In genomic region chr11:19761694-19761976, GRCm38 (mm10) we compare ENCODE assay signal across 7 mouse cellular contexts.
DNase-seq lines count a peak whose midpoint lies in the region; ATAC-seq and TF ChIP-seq lines count a peak whose summit lies in the region.

No protein-coding gene starts in this region.

- TF ChIP-seq CTCF in kidney, adult 2 months (conservative IDR thresholded peaks at IDR 0.05; ENCODE audit: insufficient read depth, insufficient read length, low read depth, low read length), result no peak
- TF ChIP-seq CTCF in stomach, postnatal 0 days (IDR thresholded peaks at IDR 0.05; ENCODE audit: low read depth), result no peak

- TF ChIP-seq POLR2A in kidney, adult 2 months (IDR thresholded peaks at IDR 0.05; ENCODE audit: low read depth, low read length), result no peak

- H3K9ac ChIP-seq in kidney, embryonic 14.5 days (ENCODE audit: low read depth, low read length), result no peak overlapping the region
- 0 out of 2 replicates have a peak overlapping the region, but pooled peaks have one; percentile 10 for H3K9ac ChIP-seq in stomach, embryonic 16.5 days (ENCODE audit: low read length)
- no peak overlapping the region for H3K9ac ChIP-seq in stomach, postnatal 0 days (ENCODE audit: low read length)
- no peak overlapping the region for H3K9ac ChIP-seq in hindbrain, embryonic 16.5 days (ENCODE audit: low read depth, low read length)

- no peaks in the 10 kb centered on the region for H3K9me3 ChIP-seq in kidney, embryonic 14.5 days (ENCODE audit: control insufficient read depth, low read length)
- no peaks in the 10 kb centered on the region for H3K9me3 ChIP-seq in stomach, embryonic 16.5 days (replicated peaks; ENCODE audit: control insufficient read depth, low read length)
- no peaks in the 10 kb centered on the region for H3K9me3 ChIP-seq in stomach, postnatal 0 days (ENCODE audit: control insufficient read depth, low read length)
- H3K9me3 ChIP-seq in hindbrain, embryonic 16.5 days (ENCODE audit: control insufficient read depth, low read length), result no peaks in the 10 kb centered on the region

- no peaks in the 10 kb centered on the region for H3K27me3 ChIP-seq in kidney, adult 2 months (replicated peaks; ENCODE audit: control insufficient read depth, insufficient read depth, low read length)
- no peaks in the 10 kb centered on the region for H3K27me3 ChIP-seq in kidney, embryonic 14.5 days (ENCODE audit: control insufficient read depth, insufficient read depth, low read length)
- no peaks in the 10 kb centered on the region for H3K27me3 ChIP-seq in stomach, embryonic 16.5 days (ENCODE audit: control insufficient read depth, insufficient read depth, low read length)
- H3K27me3 ChIP-seq in stomach, postnatal 0 days (ENCODE audit: control insufficient read depth, insufficient read depth, low read length), result no peaks in the 10 kb centered on the region
- H3K27me3 ChIP-seq in hindbrain, embryonic 16.5 days (replicated peaks; ENCODE audit: control insufficient read depth, insufficient read depth, low read length), result no peaks in the 10 kb centered on the region

- no peak overlapping the region for H3K4me2 ChIP-seq in kidney, embryonic 14.5 days (replicated peaks; ENCODE audit: low read depth, low read length)
- H3K4me2 ChIP-seq in stomach, embryonic 16.5 days (ENCODE audit: low read depth, low read length), result no peak overlapping the region
- H3K4me2 ChIP-seq in stomach, postnatal 0 days (replicated peaks; ENCODE audit: low read depth), result no peak overlapping the region
- no peak overlapping the region for H3K4me2 ChIP-seq in hindbrain, embryonic 16.5 days (ENCODE audit: low read length)

- no peaks in the 10 kb centered on the region for H3K4me1 ChIP-seq in kidney, adult 2 months (ENCODE audit: control insufficient read depth, insufficient read depth, low read length)
- H3K4me1 ChIP-seq in kidney, embryonic 14.5 days (ENCODE audit: control insufficient read depth, insufficient read depth, low read length), result peaks cover 3% of the 10 kb centered on the region; the same call in 1 of the 2 replicates
- H3K4me1 ChIP-seq in stomach, embryonic 16.5 days (ENCODE audit: control insufficient read depth, insufficient read depth, low read length), result no peaks in the 10 kb centered on the region
- no peaks in the 10 kb centered on the region for H3K4me1 ChIP-seq in stomach, postnatal 0 days (replicated peaks; ENCODE audit: control insufficient read depth, insufficient read depth)
- no peaks in the 10 kb centered on the region; the same call in 1 of the 2 replicates for H3K4me1 ChIP-seq in hindbrain, embryonic 16.5 days (ENCODE audit: control insufficient read depth, insufficient read depth, low read depth, low read length)

- TF ChIP-seq EP300 in stomach, postnatal 0 days (optimal IDR thresholded peaks at IDR 0.05), result no peak

- ATAC-seq in kidney, embryonic 14.5 days (ENCODE audit: low FRiP score, low TSS enrichment), result no peak
- no peak for ATAC-seq in stomach, embryonic 16.5 days (ENCODE audit: insufficient read depth, low FRiP score)
- no peak for ATAC-seq in stomach, postnatal 0 days (ENCODE audit: low FRiP score, low TSS enrichment)
- ATAC-seq in hindbrain, embryonic 16.5 days, result peak; percentile 74

- H3K4me3 ChIP-seq in kidney, adult 2 months (ENCODE audit: insufficient read depth, low read depth, low read length), result no peak overlapping the region
- H3K4me3 ChIP-seq in kidney, embryonic 14.5 days (ENCODE audit: low read length), result no peak overlapping the region
- no peak overlapping the region for H3K4me3 ChIP-seq in stomach, embryonic 16.5 days (replicated peaks; ENCODE audit: low read length)
- H3K4me3 ChIP-seq in stomach, postnatal 0 days (ENCODE audit: low read depth, low read length), result no peak overlapping the region
- no peak overlapping the region for H3K4me3 ChIP-seq in hindbrain, embryonic 16.5 days (ENCODE audit: low read length)

- H3K27ac ChIP-seq in kidney, adult 2 months (ENCODE audit: insufficient read depth, low read depth, low read length), result no peak overlapping the region
- H3K27ac ChIP-seq in kidney, embryonic 14.5 days (ENCODE audit: low read depth, low read length), result no peak overlapping the region
- H3K27ac ChIP-seq in stomach, embryonic 16.5 days (ENCODE audit: low read length), result no peak overlapping the region
- H3K27ac ChIP-seq in stomach, postnatal 0 days (replicated peaks), result no peak overlapping the region; the same call in 1 of the 2 replicates
- peak overlapping the region; percentile 32; the same call in 1 of the 2 replicates for H3K27ac ChIP-seq in hindbrain, embryonic 16.5 days (ENCODE audit: low read depth, low read length)

- WGBS in kidney, adult 2 months, result 55% methylated on average over 4 of the region's 4 CpGs
- 46% methylated on average over 4 of the region's 4 CpGs for WGBS in kidney, embryonic 14.5 days
- WGBS in stomach, embryonic 16.5 days, result 51% methylated on average over 4 of the region's 4 CpGs
- WGBS in stomach, postnatal 0 days, result 54% methylated on average over 4 of the region's 4 CpGs
- WGBS in hindbrain, embryonic 16.5 days, result 45% methylated on average over 4 of the region's 4 CpGs

- peak; percentile 7 for DNase-seq in kidney, adult 2 months
- DNase-seq in stomach, postnatal 0 days (ENCODE audit: low spot score), result no peak
- DNase-seq in T-cell, adult 2 months (ENCODE audit: low spot score), result no peak
- no peak for DNase-seq in retina, postnatal 1 day

- H3K36me3 ChIP-seq in kidney, adult 2 months (ENCODE audit: control insufficient read depth, insufficient read depth, low read length), result no peaks in the 10 kb centered on the region
- H3K36me3 ChIP-seq in kidney, embryonic 14.5 days (ENCODE audit: control insufficient read depth, insufficient read depth, low read length), result no peaks in the 10 kb centered on the region
- H3K36me3 ChIP-seq in stomach, embryonic 16.5 days (ENCODE audit: control insufficient read depth, insufficient read depth, low read length), result no peaks in the 10 kb centered on the region
- H3K36me3 ChIP-seq in stomach, postnatal 0 days (ENCODE audit: control insufficient read depth, insufficient read depth, low read length), result no peaks in the 10 kb centered on the region
- H3K36me3 ChIP-seq in hindbrain, embryonic 16.5 days (ENCODE audit: control insufficient read depth, insufficient read depth, low read length), result no peaks in the 10 kb centered on the region
